Mouse (Mus musculus) thymus, adult 2 months (tissue): ENCODE measurements around the gene Msi2.

Source experiments
- CTCF ChIP-seq: fragments of 200-500 bp; IDR thresholded peaks from 2 replicates; pipeline ENCODE4 v1.5.1; 2012; ENCODE audit warnings: mild to moderate bottlenecking, control low read depth, low read length, moderate library complexity, borderline replicate concordance; ENCODE audit not compliant: control insufficient read depth, poor library complexity, insufficient read depth; ENCODE audit errors: extremely low read depth
- POLR2A ChIP-seq: fragments of 200-500 bp; IDR thresholded peaks from 2 replicates; pipeline ENCODE4 v1.6.1; 2012; ENCODE audit warnings: mild to moderate bottlenecking, low read length, control low read depth, moderate library complexity; ENCODE audit not compliant: control insufficient read depth, poor library complexity, insufficient read depth; ENCODE audit errors: extremely low read depth

- no peak for TF ChIP-seq CTCF
- no peak for TF ChIP-seq POLR2A
Observed at GRCm38 (mm10) chr11:88690556-88691287, 27.6 kb downstream of the Msi2 start.
